Comparison of ENCODE assay signal across 8 mouse cellular contexts in genomic region chr7:100582727-100583236, GRCm38 (mm10). TPM values are rescaled to one million over a fixed set of nuclear protein-coding genes. Genes with fewer than 3 reads are reported as not detected.
DNase-seq lines count a peak whose midpoint lies in the region; ATAC-seq lines count a peak whose summit lies in the region.

No protein-coding gene starts in this region.

- peak overlapping the region; percentile 88 for H3K9ac ChIP-seq in hindbrain, embryonic 15.5 days

- under 1% methylated on average over 31 of the region's 31 CpGs for WGBS in hindbrain, embryonic 15.5 days

- H3K4me3 ChIP-seq in hindbrain, embryonic 15.5 days = peak overlapping the region; percentile 58

- H3K36me3 ChIP-seq in hindbrain, embryonic 15.5 days = no peaks in the 10 kb centered on the region

- H3K27ac ChIP-seq in hindbrain, embryonic 15.5 days (replicated peaks) = peak overlapping the region; percentile 97

- 0 out of 2 replicates have a peak, but pooled peaks cover 2% of the 10 kb centered on the region for H3K27me3 ChIP-seq in hindbrain, embryonic 15.5 days

- H3K9me3 ChIP-seq in hindbrain, embryonic 15.5 days = no peaks in the 10 kb centered on the region

- peak; percentile 95 for ATAC-seq in hindbrain, embryonic 15.5 days (ENCODE audit: low FRiP score, low read depth)

- peaks cover 10% of the 10 kb centered on the region for H3K4me1 ChIP-seq in hindbrain, embryonic 15.5 days (replicated peaks)

- peak; percentile 85 for DNase-seq in T-cell, adult 2 months (ENCODE audit: low spot score)
- DNase-seq in cerebellum, postnatal 36 days = peak; percentile 89 to 97
- peak; percentile 90 to 92 for DNase-seq in frontal cortex, postnatal 36 days (ENCODE audit: low spot score in 2 of 2)
- peak; percentile 77 for DNase-seq in left cerebral cortex, adult 11 months (ENCODE audit: low spot score)
- DNase-seq in lung, postnatal 4 days = peak; percentile 91
- peak; percentile 90 for DNase-seq in retina, postnatal 7 days (ENCODE audit: low read depth, low spot score)
- peak; percentile 77 for DNase-seq in urinary bladder, adult 2 months (ENCODE audit: low spot score)

- peak overlapping the region; percentile 80 for H3K4me2 ChIP-seq in hindbrain, embryonic 15.5 days

RNA-seq across cellular contexts. Expression of gene Rab6a, which starts 24.4 kb away (rescaled TPM):
- polyA plus RNA-seq in hindbrain, embryonic 15.5 days (2015; fragmentation: Nextera tagmentation; extraction: Ambion mirVana) = 274 and 283 TPM in 2 replicates
- 72.7 and 84.8 TPM in 2 replicates for polyA plus RNA-seq in urinary bladder, adult 2 months (2012; rRNA removed)

RNA-seq across cellular contexts. Expression of gene Mrpl48, which starts 25.3 kb away (rescaled TPM):
- polyA plus RNA-seq in hindbrain, embryonic 15.5 days (2015; fragmentation: Nextera tagmentation; extraction: Ambion mirVana) = 81.4 and 83.6 TPM in 2 replicates
- polyA plus RNA-seq in urinary bladder, adult 2 months (2012; rRNA removed) = 54.3 TPM in 2 replicates

RNA-seq across cellular contexts. Expression of gene Coa4, which starts 45.9 kb away (rescaled TPM):
- 15.8 and 17.8 TPM in 2 replicates for polyA plus RNA-seq in hindbrain, embryonic 15.5 days (2015; fragmentation: Nextera tagmentation; extraction: Ambion mirVana)
- 21.4 and 23.7 TPM in 2 replicates for polyA plus RNA-seq in urinary bladder, adult 2 months (2012; rRNA removed)

Comparison
In these comparisons a context has a peak if more than half of its experiments do, and no peak if none do; other contexts are left out.
1. Peak in every context shown above with its lines: DNase-seq, ATAC-seq, H3K4me3 ChIP-seq and H3K27ac ChIP-seq.